Mouse (Mus musculus) large intestine, adult 2 months (tissue): Measurements from ENCODE around the gene Slc25a14. TPM values are rescaled to one million over a fixed set of nuclear protein-coding genes. Genes with fewer than 3 reads are reported as not detected.
A peak's percentile ranks its signal among the peaks of the same experiment; 100 is the strongest.

Experiments
- DNase-seq: peaks from one replicate; pipeline ENCODE4 v3.0.0-alpha.2; 2012; ENCODE audit warnings: low read depth, low spot score
- WGBS: fragments of 180-500 bp; shearing (Covaris S2); methylation state at CpG from one replicate; pipeline ENCODE4 v1.1.7; 2018; 5-methylcytosine and 5-hydroxymethylcytosine counted together
- polyA plus RNA-seq: library from polyadenylated mRNA; depleted of rRNA; stranded (reverse); fragments of >200 nt; gene quantifications from 2 replicates; pipeline ENCODE4 v1.2.3, GENCODE M21; 2012; rRNA removed

Gene Slc25a14
- polyA plus RNA-seq: 2.8 and 3.0 TPM in 2 replicates

DNA sequence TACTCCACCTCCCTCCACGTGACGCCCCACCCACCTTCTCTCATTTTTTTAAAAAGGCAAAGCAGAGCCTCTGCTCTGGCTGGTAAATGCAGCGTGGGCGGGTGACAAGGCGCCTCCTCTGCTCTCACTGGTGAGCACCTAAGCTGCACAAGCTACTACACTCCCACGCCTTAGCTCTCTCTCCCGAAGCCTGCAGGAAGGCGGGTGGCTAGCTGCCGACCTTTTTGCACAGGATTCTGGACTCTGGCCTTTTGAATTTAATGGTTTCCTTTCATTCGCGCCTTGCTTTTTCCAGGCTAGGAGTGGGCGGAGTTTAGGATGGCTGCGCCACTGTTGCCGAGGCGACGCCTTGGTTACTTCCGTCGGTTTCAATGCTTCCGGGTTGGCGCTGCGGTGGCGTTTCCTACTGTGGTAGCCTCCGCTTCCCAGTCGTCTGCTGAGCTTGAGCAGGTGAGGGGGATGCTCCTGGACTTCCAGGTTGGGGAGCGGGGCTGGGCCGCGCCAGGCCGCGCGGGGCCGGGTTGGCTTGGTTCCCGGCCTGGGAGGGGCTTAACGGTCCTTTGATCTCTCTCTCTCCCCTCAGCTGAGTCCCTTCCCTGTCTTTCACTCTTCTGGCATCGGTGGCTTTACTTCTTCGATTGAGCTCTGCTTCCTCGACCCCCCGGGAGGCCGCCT lies at the start of gene Slc25a14:
Slc25a14 (plus strand) TSS at position 35 of the 675 bp plus-strand sequence.
- WGBS: 17% methylated on average over 38 of the region's 38 CpGs
- peak; percentile 64 for DNase-seq

DNA sequence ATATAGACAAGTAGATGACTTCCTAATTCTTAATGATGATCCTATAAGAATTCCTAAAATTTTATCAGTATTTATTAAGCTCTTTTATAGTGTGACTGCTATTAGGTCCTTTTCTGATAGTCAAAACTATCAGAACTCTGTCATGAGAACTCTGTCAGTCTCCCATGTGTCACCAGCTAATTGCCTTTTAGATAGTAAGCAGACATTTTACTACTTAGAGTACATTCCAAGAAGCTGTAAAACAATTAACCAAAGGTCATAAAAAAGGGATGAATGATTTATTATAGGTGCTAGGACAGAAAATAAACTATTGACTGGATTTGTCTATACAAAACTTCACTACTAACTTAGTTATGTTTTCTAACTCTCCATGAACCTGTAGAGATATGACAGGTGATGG lies 39.9 kb upstream of the Slc25a14 start:
- DNase-seq: no peak

DNA sequence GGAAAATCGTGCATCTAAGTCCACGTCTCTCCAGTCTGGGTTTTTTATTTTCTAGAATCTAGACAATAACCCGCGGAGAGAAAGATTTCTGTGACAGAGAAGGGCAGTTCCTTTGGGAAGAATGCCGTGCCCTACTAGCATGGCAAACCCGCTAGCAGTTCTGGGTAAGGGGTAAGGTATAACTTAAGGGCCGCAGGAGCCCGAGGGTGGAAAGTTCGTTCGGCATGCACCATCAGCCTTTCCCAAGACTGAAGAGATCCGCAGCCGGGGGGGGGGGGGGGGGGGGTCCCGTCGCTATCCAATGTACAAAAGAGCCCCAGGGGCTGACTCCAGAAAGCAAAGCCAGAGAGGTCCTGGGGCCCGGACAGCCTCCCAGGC lies 29.5 kb upstream of the Slc25a14 start:
- no peak for DNase-seq
- WGBS: 13% methylated on average over 11 of the region's 15 CpGs

DNA sequence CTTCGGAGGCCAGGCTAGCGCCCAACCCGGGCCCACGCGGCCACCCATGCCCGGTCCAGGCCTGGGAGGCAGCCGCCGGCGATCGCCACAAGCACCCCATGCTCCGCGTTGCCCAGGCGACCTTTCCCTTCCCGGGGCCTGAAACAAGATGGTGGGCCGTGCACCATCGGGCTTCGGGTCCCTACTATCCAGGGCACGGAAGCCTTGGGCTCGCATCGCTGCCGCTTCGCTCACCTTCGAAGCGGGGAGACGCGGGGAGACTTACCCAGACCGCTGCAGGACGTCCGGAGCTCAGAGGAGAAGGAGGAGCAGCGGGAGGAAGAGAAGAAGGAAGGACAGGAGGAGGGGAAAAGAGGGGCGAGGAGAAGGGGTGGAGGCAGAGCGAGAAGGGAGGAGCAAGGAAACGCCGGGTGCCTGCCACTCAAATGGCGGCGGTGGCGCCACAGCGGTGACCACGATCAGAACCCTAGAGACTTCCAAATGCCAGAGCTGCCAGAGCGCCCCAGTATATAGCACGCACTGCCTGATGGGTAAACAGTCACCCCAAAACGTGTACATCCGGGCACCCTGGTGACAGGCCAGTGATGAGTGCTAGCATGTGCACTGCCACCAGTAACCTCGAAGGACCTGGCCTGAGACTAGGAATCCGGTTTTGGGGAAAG lies 29.0 kb upstream of the Slc25a14 start, which contains the start of gene Zfp280c:
Zfp280c (minus strand) TSS at position 406 of the 662 bp plus-strand sequence.
- DNase-seq: no peak
- WGBS: 12% methylated on average over 43 of the region's 45 CpGs

DNA sequence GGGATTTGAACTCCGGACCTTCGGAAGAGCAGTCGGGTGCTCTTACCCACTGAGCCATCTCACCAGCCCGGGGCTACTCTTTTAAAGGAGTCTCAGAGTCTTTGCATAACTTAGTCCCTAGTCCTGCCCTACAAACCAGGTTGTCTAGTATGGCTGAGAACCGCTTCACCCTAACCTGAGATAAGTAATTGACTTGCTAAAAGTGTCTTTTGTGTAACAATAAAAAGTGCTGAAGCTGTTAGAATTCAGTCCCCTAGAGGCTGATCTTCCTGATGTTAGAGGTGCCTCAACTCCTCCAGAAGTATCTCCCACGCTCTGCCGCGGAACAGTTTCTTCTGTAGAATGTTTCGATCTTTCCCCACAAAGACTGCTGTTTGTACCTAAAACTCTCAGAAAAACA lies 27.2 kb upstream of the Slc25a14 start:
- WGBS: 81% methylated on average over 9 of the region's 9 CpGs
- DNase-seq: no peak

DNA sequence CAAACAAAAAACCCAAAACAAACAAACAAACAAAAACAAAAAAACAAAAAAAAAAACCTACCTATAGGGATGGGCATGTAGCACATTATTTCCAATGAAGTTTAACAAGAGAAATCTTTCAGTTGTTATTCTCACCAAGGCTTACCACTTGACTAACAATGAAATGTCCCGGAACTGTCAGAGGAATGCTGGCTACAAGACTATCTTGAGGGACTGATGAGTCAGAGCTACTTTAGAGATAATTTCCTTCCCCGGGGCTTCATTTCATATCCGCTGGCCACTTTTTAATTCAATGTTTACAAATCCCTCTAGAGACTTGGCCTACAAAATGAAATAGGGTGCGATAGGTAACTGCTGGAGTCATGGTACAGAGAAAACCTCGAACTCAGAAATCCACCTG lies 26.3 kb upstream of the Slc25a14 start:
- DNase-seq: no peak
- 84% methylated on average over 5 of the region's 5 CpGs for whole genome bisulfite sequencing

DNA sequence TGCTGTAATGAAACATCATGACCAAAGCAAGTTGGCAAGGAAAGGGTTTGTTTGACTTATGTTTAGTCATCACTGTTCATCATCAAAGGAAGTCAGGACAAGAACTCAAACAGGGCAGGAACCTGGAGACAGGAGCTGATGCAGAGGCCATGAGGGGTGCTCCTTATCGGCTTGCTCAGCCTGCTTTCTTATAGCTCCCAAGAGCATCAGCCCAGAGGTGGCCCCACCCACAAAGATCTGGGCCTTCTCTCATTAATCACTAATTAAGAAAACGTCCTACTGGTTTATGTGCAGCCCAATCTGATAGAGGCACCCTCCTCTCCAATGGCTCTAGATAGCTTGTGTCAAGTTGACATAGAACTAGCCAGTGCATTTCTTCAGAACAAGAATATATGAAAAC lies 18.3 kb upstream of the Slc25a14 start:
- 59% methylated on average over 2 of the region's 2 CpGs for WGBS
- DNase-seq: no peak

DNA sequence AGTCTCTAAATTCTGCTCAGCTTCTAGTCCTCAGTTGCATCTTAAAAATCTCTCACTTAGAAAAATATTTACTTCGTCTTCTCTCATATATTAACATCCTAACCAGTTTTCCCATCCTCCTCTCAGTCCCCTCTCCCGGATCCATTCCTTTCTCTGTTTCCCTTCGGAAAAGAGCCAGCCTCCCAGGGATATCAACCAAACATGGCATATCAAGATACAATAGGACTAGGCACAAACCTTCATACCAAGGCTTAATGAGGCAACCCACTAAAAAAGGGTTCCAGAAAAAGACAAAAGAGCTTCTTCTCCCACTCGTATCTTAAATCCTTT lies 199 bp upstream of the Slc25a14 start:
- 23% methylated on average over 4 of the region's 4 CpGs for WGBS
- no peak for DNase-seq

DNA sequence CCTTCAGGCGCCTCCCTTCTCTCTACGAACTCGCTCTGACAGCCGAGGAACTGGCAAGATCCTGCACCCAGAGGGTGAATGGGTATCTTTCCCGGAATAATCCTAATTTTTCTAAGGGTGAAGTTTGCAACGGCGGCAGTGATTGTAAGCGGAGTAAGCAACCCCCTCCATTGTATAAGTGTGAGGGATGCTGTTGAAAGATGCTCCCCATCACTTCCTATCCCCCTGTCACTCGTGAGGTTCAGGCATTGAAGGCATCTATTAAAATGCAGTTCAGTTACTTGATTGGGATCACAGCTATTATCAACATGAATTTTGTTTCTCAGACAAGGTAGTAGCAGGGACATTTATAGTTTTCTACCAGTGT lies 824 bp downstream of the Slc25a14 start:
- no peak for DNase-seq
- WGBS: 18% methylated on average over 9 of the region's 9 CpGs

DNA sequence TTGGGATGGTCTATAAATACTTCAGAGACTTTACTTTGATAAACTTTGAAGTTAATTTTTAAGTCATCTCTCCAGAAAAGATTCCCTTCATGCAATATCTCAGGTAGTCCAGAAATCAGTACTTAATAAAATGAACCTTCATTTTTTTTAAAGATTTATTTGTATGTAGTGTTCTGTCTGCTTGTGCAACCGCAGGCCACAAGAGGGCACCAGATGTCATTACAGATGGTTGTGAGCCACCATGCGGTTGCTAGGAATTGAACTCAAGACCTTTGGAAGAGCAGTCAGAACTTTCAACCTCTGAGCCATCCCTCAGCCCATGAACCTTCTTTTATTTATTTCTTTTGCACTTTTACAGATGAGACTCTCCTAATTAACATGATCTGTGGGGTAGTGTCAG lies 13.8 kb downstream of the Slc25a14 start:
- no peak for DNase-seq
- WGBS: 63% methylated on average over 2 of the region's 2 CpGs

DNA sequence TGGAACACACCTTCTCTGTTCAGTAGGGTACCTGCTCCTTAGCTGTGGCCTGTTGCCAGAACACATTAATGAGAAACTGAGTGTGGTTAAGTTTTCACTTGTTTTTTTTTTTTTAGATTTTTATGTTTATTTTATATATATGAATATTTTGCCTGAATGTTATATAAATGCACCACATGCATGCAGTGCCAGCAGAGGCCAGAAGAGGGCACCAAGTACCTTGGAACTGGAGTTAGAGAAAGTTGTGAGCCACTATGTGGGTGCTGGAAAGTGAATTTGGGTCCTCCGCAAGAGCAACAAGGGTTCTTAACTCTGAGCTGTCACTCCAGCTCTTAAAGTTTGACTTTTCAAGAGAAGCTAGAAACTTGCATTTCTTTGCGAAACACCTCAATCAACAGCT lies 20.9 kb downstream of the Slc25a14 start:
- 91% methylated on average over 2 of the region's 2 CpGs for WGBS
- no peak for DNase-seq

DNA sequence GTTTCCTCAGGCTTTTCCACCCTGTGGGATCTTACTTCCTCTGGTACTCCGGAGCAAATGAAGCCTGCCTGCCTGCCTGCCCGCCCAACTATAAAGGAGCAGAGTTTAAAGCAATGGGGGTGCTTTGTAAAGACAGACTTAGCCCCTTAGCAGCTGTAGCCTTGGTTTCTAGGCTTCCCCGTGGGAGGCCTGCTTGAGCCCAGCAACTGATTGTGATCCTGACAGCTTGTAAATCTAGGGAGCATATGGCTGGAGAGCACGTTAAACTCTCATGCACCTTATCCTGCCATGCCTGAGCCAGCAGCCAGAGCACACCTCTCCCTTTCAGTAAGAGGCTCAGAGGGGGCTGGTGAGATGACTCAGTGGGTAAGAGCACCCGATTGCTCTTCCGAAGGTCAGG lies 43.6 kb downstream of the Slc25a14 start:
- no peak for DNase-seq
- 44% methylated on average over 6 of the region's 6 CpGs for WGBS

DNA sequence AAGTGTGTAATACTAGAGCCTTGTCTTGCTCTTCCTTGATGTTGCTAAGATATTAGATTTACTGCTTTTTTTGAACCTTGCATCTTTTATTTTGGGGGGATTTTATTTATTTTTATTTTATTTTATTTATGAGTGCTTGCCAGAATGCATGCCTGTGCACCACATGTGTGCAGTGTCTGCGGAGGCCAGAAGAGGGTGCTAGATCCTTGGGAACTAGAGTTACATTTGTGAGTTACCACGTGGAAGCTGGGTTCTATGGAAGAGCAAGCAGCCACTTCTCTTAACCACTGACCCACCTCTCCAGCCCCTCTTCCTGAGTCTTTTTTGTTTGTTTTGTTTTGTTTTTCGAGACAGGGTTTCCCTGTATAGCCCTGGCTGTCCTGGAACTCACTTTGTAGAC lies 46.4 kb downstream of the Slc25a14 start:
- WGBS: 68% methylated on average over 3 of the region's 3 CpGs

DNA sequence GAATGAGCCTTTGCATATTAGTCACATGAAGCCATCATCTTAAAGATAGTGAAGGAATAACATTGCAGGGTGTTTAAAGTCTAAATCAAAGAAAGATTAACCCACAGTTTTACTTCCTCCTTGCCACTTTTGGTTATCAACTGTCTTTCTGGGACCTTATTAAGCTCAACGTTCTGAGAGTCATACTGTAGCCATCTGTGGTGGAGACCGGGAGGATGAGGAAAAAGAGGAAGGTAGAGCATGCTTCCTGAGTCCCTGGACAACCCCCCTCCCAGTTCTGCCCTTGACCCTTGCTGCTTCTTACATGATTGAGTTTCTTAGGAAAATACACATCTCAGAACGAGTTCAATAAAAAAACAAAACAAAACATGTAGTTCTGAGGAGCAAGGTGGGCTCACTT lies 48.5 kb downstream of the Slc25a14 start:
- 50% methylated on average over 3 of the region's 3 CpGs for WGBS
- no peak for DNase-seq

More for the DNA sequence above, 46.4 kb downstream of the Slc25a14 start:
- no peak for DNase-seq

DNA sequence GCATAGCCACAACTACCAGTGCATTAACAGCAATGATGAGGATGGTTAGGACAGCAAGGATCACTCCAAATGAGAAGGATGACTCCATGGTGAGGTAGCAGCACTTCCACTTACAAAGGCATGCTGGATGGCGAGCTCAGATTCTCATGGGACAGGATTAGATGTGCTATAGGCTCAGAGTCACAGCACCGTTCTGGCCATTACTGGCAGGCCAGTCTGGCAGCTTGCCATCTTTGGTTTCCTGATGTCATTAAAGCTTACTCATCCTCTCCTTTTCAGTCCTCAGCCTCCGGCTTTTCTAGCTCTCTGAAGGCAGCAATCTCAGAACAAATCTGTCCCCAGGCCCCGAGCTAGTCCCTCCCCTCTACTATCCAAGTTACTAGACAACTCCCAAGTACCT lies 51.0 kb downstream of the Slc25a14 start, which contains the start of gene Gpr119:
Gpr119 (minus strand) TSS at position 308 of the 400 bp plus-strand sequence.
- WGBS: 36% methylated on average over 4 of the region's 4 CpGs

DNA sequence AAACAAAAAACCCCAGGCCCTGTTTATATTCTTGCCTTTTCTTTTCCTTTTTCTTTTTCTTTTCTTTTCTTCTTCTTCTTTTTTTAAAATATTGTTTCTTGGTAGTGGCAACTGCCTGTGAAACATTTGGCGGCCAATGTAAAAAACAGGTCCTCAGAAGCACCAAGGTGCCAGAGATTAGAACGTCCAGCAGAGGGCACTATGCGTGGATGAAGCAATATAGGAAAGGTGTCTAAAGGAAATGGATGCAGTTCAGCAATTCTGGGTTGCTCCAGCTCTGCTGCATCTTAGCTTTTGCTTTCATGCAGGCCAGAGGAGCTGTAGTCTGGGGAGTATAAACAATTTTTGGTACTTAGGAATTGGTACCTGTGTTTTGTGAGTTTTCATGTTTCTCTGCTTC lies 60.2 kb downstream of the Slc25a14 start:
- WGBS: 18% methylated on average over 3 of the region's 3 CpGs
- no peak for DNase-seq

More for the DNA sequence above, 51.0 kb downstream of the Slc25a14 start, which contains the start of gene Gpr119:
- no peak for DNase-seq

DNA sequence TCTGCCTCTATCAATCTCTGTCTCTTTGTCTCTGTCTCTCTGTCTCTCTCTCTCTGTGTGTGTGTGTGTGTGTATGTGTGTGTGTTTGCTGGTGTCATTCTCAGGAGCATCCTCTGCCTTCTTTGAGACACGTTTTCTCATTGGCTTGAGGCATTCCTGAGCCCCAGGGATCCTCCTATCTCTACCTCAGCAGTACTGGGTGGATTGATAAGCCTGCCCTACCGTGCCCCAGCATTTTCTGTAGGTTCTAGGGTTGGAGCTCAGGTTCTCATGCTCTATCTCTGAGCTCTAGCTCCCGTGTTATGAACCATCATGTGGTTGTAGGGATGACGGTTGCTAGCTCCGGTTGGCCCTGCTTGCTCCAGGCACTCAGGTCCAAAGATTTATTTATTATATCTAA lies 60.6 kb downstream of the Slc25a14 start:
- no peak for DNase-seq
- WGBS: 76% methylated on average over 5 of the region's 5 CpGs

DNA sequence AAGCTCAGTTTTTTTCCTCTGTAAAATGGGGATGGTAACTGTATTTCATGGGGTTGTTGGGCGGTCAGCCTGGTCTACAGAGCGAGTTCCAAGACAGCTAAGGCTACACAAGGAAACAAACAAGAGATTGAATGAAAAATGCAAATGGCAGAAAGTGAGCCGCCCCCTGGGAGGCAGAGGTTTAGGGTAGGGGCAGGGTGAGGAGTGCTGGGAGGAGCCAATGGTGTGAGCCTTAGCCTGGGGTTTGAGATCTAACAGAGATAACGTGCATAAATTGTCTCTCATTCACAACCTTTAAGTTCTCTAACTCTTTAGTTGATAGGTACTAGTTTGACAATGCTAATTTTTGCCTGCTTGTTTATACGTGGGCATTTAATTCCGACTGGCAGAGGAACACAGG lies 71.2 kb downstream of the Slc25a14 start:
- no peak for DNase-seq
- WGBS: 18% methylated on average over 6 of the region's 6 CpGs

DNA sequence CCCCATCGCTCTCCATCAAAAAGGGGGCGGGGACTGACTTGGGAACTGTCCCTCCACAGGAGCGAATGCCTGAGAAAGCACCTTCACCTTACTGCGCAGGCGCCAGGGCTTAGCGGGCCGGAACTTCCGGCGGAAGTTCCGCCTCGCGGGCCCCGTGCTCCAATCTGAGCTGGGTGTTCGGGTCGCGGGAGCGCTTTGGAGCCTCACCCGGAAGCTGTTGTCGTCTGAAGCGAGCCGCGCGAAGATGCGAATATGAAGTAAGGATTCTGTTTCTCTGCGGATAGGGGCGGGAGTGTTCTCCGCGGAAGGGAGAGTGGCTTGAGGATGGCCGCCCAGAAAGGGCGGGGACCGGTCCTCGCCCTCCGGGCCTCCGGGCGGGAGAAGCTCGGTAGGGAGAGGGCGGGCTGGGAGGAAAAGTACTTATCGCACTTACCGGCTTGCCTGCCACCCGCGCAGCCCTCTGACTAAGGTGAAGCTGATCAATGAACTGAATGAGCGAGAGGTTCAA lies 71.7 kb downstream of the Slc25a14 start, which contains the start of gene Rbmx2:
Rbmx2 (plus strand) TSS at position 141 of the 508 bp plus-strand sequence.
- DNase-seq: peak; percentile 43
- 14% methylated on average over 40 of the region's 42 CpGs for WGBS

DNA sequence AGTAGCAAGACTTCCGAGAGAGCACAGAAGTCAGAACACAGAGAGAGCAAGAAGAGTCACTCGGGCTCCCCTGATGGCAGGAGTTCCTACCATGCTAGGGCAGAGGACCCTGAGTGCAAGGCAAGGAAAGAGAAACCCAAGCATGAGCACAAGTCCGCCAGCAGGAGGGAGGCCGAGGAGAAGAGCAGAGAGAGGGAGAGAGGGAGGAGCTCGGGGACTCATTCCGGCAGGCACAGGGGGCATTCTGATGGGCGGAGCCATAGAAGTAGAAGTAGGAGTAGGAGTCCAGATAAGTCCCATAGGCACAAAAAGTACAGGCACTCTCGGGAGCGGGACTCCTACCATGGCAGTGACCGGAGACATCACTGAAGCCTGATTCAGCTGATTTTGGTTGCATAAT lies 86.5 kb downstream of the Slc25a14 start:
- WGBS: 92% methylated on average over 10 of the region's 10 CpGs
- DNase-seq: no peak
